Mouse (Mus musculus) G1E (cell line): ENCODE measurements around the gene Thsd4.

Experiments
- CTCF ChIP-seq: IDR thresholded peaks from 2 replicates; pipeline ENCODE4 v1.5.1; 2012; ENCODE audit warnings: low read depth, low read length, inconsistent platforms, mixed read lengths
- GATA1 ChIP-seq: IDR thresholded peaks from 2 replicates; pipeline ENCODE4 v1.6.1; 2012; ENCODE audit warnings: borderline replicate concordance, low read length, inconsistent platforms, mixed read lengths

DNA sequence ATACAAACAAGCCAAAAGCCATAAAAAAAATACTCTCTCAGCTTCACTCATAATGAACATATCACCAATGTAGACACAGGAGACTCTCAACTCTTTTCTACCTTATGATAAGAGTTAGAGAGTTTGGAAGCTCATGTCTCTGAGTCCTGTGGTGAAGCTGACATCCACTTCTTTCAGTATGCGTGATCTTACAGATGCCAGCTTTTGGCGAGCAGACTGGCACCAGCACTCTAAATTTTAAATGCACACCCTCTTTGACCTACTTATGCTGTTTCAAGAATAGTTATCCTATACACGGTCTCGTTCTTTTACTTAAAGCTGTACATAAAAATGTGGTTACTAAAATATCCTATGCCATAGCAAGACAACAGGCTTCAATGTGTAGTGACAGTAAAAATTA is 524.1 kb downstream of the Thsd4 start:
- TF ChIP-seq CTCF (no peak), GATA1 (no peak)
